Mouse (Mus musculus): Measurements from ENCODE around the gene Mmp25. TPM values are rescaled to one million over a fixed set of nuclear protein-coding genes. Genes with fewer than 3 reads are reported as not detected.

Gene Mmp25
- polyA plus RNA-seq, 1 experiment from 2014 or later, result 0.94 TPM

GRCm38 (mm10) chr17:23610361-23610800, 34.7 kb downstream of the Mmp25 start:
- 85% methylated on average over 28 of the region's 28 CpGs for WGBS
- Histone ChIP-seq H3K9ac (ENCODE audit: low read depth, low read length) (no peak overlapping the region), H3K9me3 (replicated peaks; ENCODE audit: control insufficient read depth, low read length, poor library complexity, severe bottlenecking) (no peaks in the 10 kb centered on the region), H3K4me2 (ENCODE audit: low read length) (no peak overlapping the region), H3K4me1 (ENCODE audit: control insufficient read depth, insufficient read depth, low read length) (no peaks in the 10 kb centered on the region), H3K27me3 (ENCODE audit: control insufficient read depth, insufficient read depth, low read depth, low read length) (no peaks in the 10 kb centered on the region), H3K27ac (ENCODE audit: low read length) (no peak overlapping the region), H3K36me3 (ENCODE audit: control insufficient read depth, insufficient read depth, low read length) (no peaks in the 10 kb centered on the region), H3K4me3 (ENCODE audit: low read depth, low read length) (no peak overlapping the region)
- ATAC-seq, result no peak

GRCm38 (mm10) chr17:23609612-23610011, 35.5 kb downstream of the Mmp25 start:
- Histone ChIP-seq H3K36me3 (ENCODE audit: control insufficient read depth, insufficient read depth, low read length) (no peaks in the 10 kb centered on the region), H3K9me3 (replicated peaks; ENCODE audit: control insufficient read depth, low read length, poor library complexity, severe bottlenecking) (no peaks in the 10 kb centered on the region), H3K27me3 (ENCODE audit: control insufficient read depth, insufficient read depth, low read depth, low read length) (no peaks in the 10 kb centered on the region), H3K4me3 (ENCODE audit: low read depth, low read length) (no peak overlapping the region), H3K9ac (ENCODE audit: low read depth, low read length) (no peak overlapping the region), H3K4me1 (ENCODE audit: control insufficient read depth, insufficient read depth, low read length) (no peaks in the 10 kb centered on the region), H3K27ac (ENCODE audit: low read length) (no peak overlapping the region), H3K4me2 (ENCODE audit: low read length) (no peak overlapping the region)
- no peak for ATAC-seq
- WGBS, result 95% methylated on average over 24 of the region's 24 CpGs

GRCm38 (mm10) chr17:23605220-23605619, 39.9 kb downstream of the Mmp25 start:
- H3K4me3 ChIP-seq (ENCODE audit: low read depth, low read length), result no peak overlapping the region
- no peak for ATAC-seq
- 85% methylated on average over 8 of the region's 8 CpGs for WGBS

GRCm38 (mm10) chr17:23604394-23604793, 40.7 kb downstream of the Mmp25 start:
- no peak for ATAC-seq
- Histone ChIP-seq H3K27ac (ENCODE audit: low read length) (no peak overlapping the region), H3K4me2 (ENCODE audit: low read length) (no peak overlapping the region), H3K4me1 (ENCODE audit: control insufficient read depth, insufficient read depth, low read length) (peaks cover 2% of the 10 kb centered on the region; the same call in 1 of the 2 replicates), H3K36me3 (ENCODE audit: control insufficient read depth, insufficient read depth, low read length) (no peaks in the 10 kb centered on the region), H3K4me3 (ENCODE audit: low read depth, low read length) (no peak overlapping the region), H3K9ac (ENCODE audit: low read depth, low read length) (no peak overlapping the region), H3K9me3 (replicated peaks; ENCODE audit: control insufficient read depth, low read length, poor library complexity, severe bottlenecking) (no peaks in the 10 kb centered on the region), H3K27me3 (ENCODE audit: control insufficient read depth, insufficient read depth, low read depth, low read length) (no peaks in the 10 kb centered on the region; the same call in 1 of the 2 replicates)
- 79% methylated on average over 7 of the region's 7 CpGs for WGBS

More at GRCm38 (mm10) chr17:23605220-23605619, 39.9 kb downstream of the Mmp25 start:
- Histone ChIP-seq H3K4me2 (ENCODE audit: low read length) (no peak overlapping the region), H3K36me3 (ENCODE audit: control insufficient read depth, insufficient read depth, low read length) (no peaks in the 10 kb centered on the region), H3K9me3 (replicated peaks; ENCODE audit: control insufficient read depth, low read length, poor library complexity, severe bottlenecking) (no peaks in the 10 kb centered on the region), H3K9ac (ENCODE audit: low read depth, low read length) (no peak overlapping the region), H3K27ac (ENCODE audit: low read length) (no peak overlapping the region), H3K27me3 (ENCODE audit: control insufficient read depth, insufficient read depth, low read depth, low read length) (no peaks in the 10 kb centered on the region; the same call in 1 of the 2 replicates), H3K4me1 (ENCODE audit: control insufficient read depth, insufficient read depth, low read length) (no peaks in the 10 kb centered on the region)

GRCm38 (mm10) chr17:23603542-23603941, 41.5 kb downstream of the Mmp25 start:
- Histone ChIP-seq H3K4me2 (ENCODE audit: low read length) (no peak overlapping the region), H3K27me3 (ENCODE audit: control insufficient read depth, insufficient read depth, low read depth, low read length) (no peaks in the 10 kb centered on the region; the same call in 1 of the 2 replicates), H3K4me1 (ENCODE audit: control insufficient read depth, insufficient read depth, low read length) (peaks cover 3% of the 10 kb centered on the region; the same call in 1 of the 2 replicates), H3K36me3 (ENCODE audit: control insufficient read depth, insufficient read depth, low read length) (no peaks in the 10 kb centered on the region), H3K9ac (ENCODE audit: low read depth, low read length) (no peak overlapping the region), H3K27ac (ENCODE audit: low read length) (no peak overlapping the region), H3K4me3 (ENCODE audit: low read depth, low read length) (no peak overlapping the region), H3K9me3 (replicated peaks; ENCODE audit: control insufficient read depth, low read length, poor library complexity, severe bottlenecking) (no peaks in the 10 kb centered on the region)
- ATAC-seq, result no peak
- WGBS, result 51% methylated on average over 2 of the region's 2 CpGs

GRCm38 (mm10) chr17:23603077-23603476, 42.0 kb downstream of the Mmp25 start:
- no peak overlapping the region for H3K9ac ChIP-seq (ENCODE audit: low read depth, low read length)
- no peak for ATAC-seq
- WGBS, result 14% methylated on average over 8 of the region's 8 CpGs

GRCm38 (mm10) chr17:23601836-23602585, 43.1 kb downstream of the Mmp25 start:
- no peak overlapping the region for H3K27ac ChIP-seq (ENCODE audit: low read length)
- H3K9me3 ChIP-seq (replicated peaks; ENCODE audit: control insufficient read depth, low read length, poor library complexity, severe bottlenecking), result no peaks in the 10 kb centered on the region
- no peaks in the 10 kb centered on the region; the same call in 1 of the 2 replicates for H3K27me3 ChIP-seq (ENCODE audit: control insufficient read depth, insufficient read depth, low read depth, low read length)
- peaks cover 3% of the 10 kb centered on the region; the same call in 1 of the 2 replicates for H3K4me1 ChIP-seq (ENCODE audit: control insufficient read depth, insufficient read depth, low read length)
- H3K9ac ChIP-seq (ENCODE audit: low read depth, low read length), result no peak overlapping the region
- no peak overlapping the region for H3K4me3 ChIP-seq (ENCODE audit: low read depth, low read length)
- no peaks in the 10 kb centered on the region for H3K36me3 ChIP-seq (ENCODE audit: control insufficient read depth, insufficient read depth, low read length)
- H3K4me2 ChIP-seq (ENCODE audit: low read length), result no peak overlapping the region
- 46% methylated on average over 10 of the region's 10 CpGs for WGBS
- no peak for ATAC-seq

More at GRCm38 (mm10) chr17:23603077-23603476, 42.0 kb downstream of the Mmp25 start:
- H3K27me3 ChIP-seq (ENCODE audit: control insufficient read depth, insufficient read depth, low read depth, low read length), result no peaks in the 10 kb centered on the region; the same call in 1 of the 2 replicates
- H3K9me3 ChIP-seq (replicated peaks; ENCODE audit: control insufficient read depth, low read length, poor library complexity, severe bottlenecking), result no peaks in the 10 kb centered on the region
- H3K4me2 ChIP-seq (ENCODE audit: low read length), result no peak overlapping the region
- H3K4me1 ChIP-seq (ENCODE audit: control insufficient read depth, insufficient read depth, low read length), result peaks cover 3% of the 10 kb centered on the region; the same call in 1 of the 2 replicates
- no peak overlapping the region for H3K4me3 ChIP-seq (ENCODE audit: low read depth, low read length)
- no peaks in the 10 kb centered on the region for H3K36me3 ChIP-seq (ENCODE audit: control insufficient read depth, insufficient read depth, low read length)
- no peak overlapping the region for H3K27ac ChIP-seq (ENCODE audit: low read length)

- Histone ChIP-seq H3K4me2 (ENCODE audit: low read length) (peak within 1 kb of the TSS; percentile 52; the same call in 1 of the 2 replicates), H3K36me3 (ENCODE audit: control insufficient read depth, insufficient read depth, low read length) (no peaks in the 10 kb centered on the region), H3K27me3 (ENCODE audit: control insufficient read depth, insufficient read depth, low read depth, low read length) (no peaks in the 10 kb centered on the region; the same call in 1 of the 2 replicates), H3K27ac (ENCODE audit: low read length) (no peak within 1 kb of the TSS), H3K4me3 (ENCODE audit: low read depth, low read length) (no peak within 1 kb of the TSS), H3K9ac (ENCODE audit: low read depth, low read length) (no peak within 1 kb of the TSS), H3K4me1 (ENCODE audit: control insufficient read depth, insufficient read depth, low read length) (peaks cover 3% of the 10 kb centered on the region; the same call in 1 of the 2 replicates), H3K9me3 (replicated peaks; ENCODE audit: control insufficient read depth, low read length, poor library complexity, severe bottlenecking) (no peaks in the 10 kb centered on the region)
- 26% methylated on average over 15 of the region's 15 CpGs for WGBS
- ATAC-seq, result no peak
Observed at GRCm38 (mm10) chr17:23600641-23601622, 44.1 kb downstream of the Mmp25 start, which contains the start of gene Zscan10. Gene Zscan10 (plus strand): TSS chr17:23600856.
